Mouse (Mus musculus) hindbrain, embryonic 12.5 days (tissue): Measurements from ENCODE around the gene Ube2g1. TPM values are rescaled to one million over a fixed set of nuclear protein-coding genes. Genes with fewer than 3 reads are reported as not detected.
A peak's percentile ranks its signal among the peaks of the same experiment; 100 is the strongest.

ENCODE experiments used
- ATAC-seq: fragments of 200-750 bp; cut with Nextera tagmentation; 2 replicates; pipeline ENCODE4 v1.8.0; 2017; ENCODE audit warnings: moderate TSS enrichment; ENCODE audit not compliant: low FRiP score
- H3K27ac ChIP-seq: fragments of 300-500 bp; sonication (generic); 2 replicates; pipeline ENCODE4 v1.5.1; 2016; ENCODE audit warnings: mild to moderate bottlenecking
- H3K27me3 ChIP-seq: fragments of 300-500 bp; sonication (generic); 2 replicates; pipeline ENCODE4 v1.6.1; 2016; ENCODE audit warnings: mild to moderate bottlenecking
- H3K36me3 ChIP-seq: fragments of 300-500 bp; sonication (generic); 2 replicates; pipeline ENCODE4 v1.6.1; 2016; ENCODE audit warnings: mild to moderate bottlenecking
- H3K4me1 ChIP-seq: fragments of 300-500 bp; sonication (generic); 2 replicates; pipeline ENCODE4 v1.6.1; 2016
- H3K4me2 ChIP-seq: fragments of 300-500 bp; sonication (generic); replicated peaks from 2 replicates; pipeline ENCODE4 v1.6.1; 2016; ENCODE audit warnings: mild to moderate bottlenecking
- H3K4me3 ChIP-seq: fragments of 300-500 bp; sonication (generic); 2 replicates; pipeline ENCODE4 v1.5.1; 2016; ENCODE audit warnings: mild to moderate bottlenecking
- H3K9ac ChIP-seq: fragments of 300-500 bp; sonication (generic); 2 replicates; pipeline ENCODE4 v1.6.1; 2016; ENCODE audit warnings: mild to moderate bottlenecking, moderate library complexity
- H3K9me3 ChIP-seq: fragments of 300-500 bp; sonication (generic); replicated peaks from 2 replicates; pipeline ENCODE4 v1.6.1; 2016; ENCODE audit warnings: mild to moderate bottlenecking
- WGBS: fragments of 180-500 bp; shearing (Covaris S2); methylation state at CpG from one replicate; pipeline ENCODE4 v1.1.7; 2016; 5-methylcytosine and 5-hydroxymethylcytosine counted together
- polyA plus RNA-seq: library from polyadenylated mRNA; unstranded; fragments of >200 nt; fragmentation: Nextera tagmentation; extraction: Ambion mirVana; gene quantifications from 2 replicates; pipeline ENCODE4 v1.2.1, GENCODE M21; 2016

Ube2g1 gene
- polyA plus RNA-seq, 1 experiment from 2014 or later, result 115 TPM

GRCm38 (mm10) chr11:72576466-72577351 is 30.4 kb upstream of the Ube2g1 start:
- ATAC-seq, result peak; percentile 76
- H3K9ac ChIP-seq, result peak overlapping the region; percentile 49
- H3K27me3 ChIP-seq, result no peaks in the 10 kb centered on the region
- no peaks in the 10 kb centered on the region for H3K9me3 ChIP-seq
- no peaks in the 10 kb centered on the region for H3K36me3 ChIP-seq
- WGBS, result 2% methylated on average over 24 of the region's 24 CpGs
- peak overlapping the region; percentile 62 for H3K4me2 ChIP-seq
- H3K27ac ChIP-seq, result peak overlapping the region; percentile 79
- peaks cover 7% of the 10 kb centered on the region; the same call in 1 of the 2 replicates for H3K4me1 ChIP-seq
- peak overlapping the region; percentile 24 for H3K4me3 ChIP-seq

- Histone ChIP-seq H3K4me2 (no peak overlapping the region), H3K27me3 (no peaks in the 10 kb centered on the region), H3K27ac (no peak overlapping the region), H3K9me3 (no peaks in the 10 kb centered on the region), H3K4me1 (peaks cover 7% of the 10 kb centered on the region; the same call in 1 of the 2 replicates), H3K4me3 (no peak overlapping the region), H3K9ac (no peak overlapping the region), H3K36me3 (no peaks in the 10 kb centered on the region)
- ATAC-seq, result no peak
- WGBS, result 78% methylated on average over 4 of the region's 4 CpGs
Measured at GRCm38 (mm10) chr11:72578471-72578870, 28.6 kb upstream of the Ube2g1 start.

GRCm38 (mm10) chr11:72581609-72582447 is 25.3 kb upstream of the Ube2g1 start:
- H3K27me3 ChIP-seq, result no peaks in the 10 kb centered on the region
- no peaks in the 10 kb centered on the region for H3K9me3 ChIP-seq
- H3K4me1 ChIP-seq, result peaks cover 3% of the 10 kb centered on the region; the same call in 1 of the 2 replicates
- WGBS, result 66% methylated on average over 8 of the region's 8 CpGs
- no peaks in the 10 kb centered on the region for H3K36me3 ChIP-seq
- no peak for ATAC-seq
- H3K4me2 ChIP-seq, result no peak overlapping the region
- H3K4me3 ChIP-seq, result no peak overlapping the region
- no peak overlapping the region for H3K27ac ChIP-seq
- no peak overlapping the region for H3K9ac ChIP-seq

- Histone ChIP-seq H3K9me3 (no peaks in the 10 kb centered on the region), H3K4me3 (no peak overlapping the region), H3K27ac (no peak overlapping the region), H3K4me1 (no peaks in the 10 kb centered on the region), H3K27me3 (no peaks in the 10 kb centered on the region), H3K4me2 (no peak overlapping the region), H3K36me3 (no peaks in the 10 kb centered on the region), H3K9ac (no peak overlapping the region)
- ATAC-seq, result no peak
- WGBS, result 66% methylated on average over 3 of the region's 3 CpGs
Measured at GRCm38 (mm10) chr11:72582448-72582705, 24.7 kb upstream of the Ube2g1 start.

GRCm38 (mm10) chr11:72583092-72583491 is 24.0 kb upstream of the Ube2g1 start:
- Histone ChIP-seq H3K4me3 (no peak overlapping the region), H3K27me3 (no peaks in the 10 kb centered on the region), H3K9ac (no peak overlapping the region), H3K27ac (no peak overlapping the region), H3K4me1 (no peaks in the 10 kb centered on the region), H3K36me3 (no peaks in the 10 kb centered on the region), H3K9me3 (no peaks in the 10 kb centered on the region), H3K4me2 (no peak overlapping the region)
- 82% methylated on average over 2 of the region's 2 CpGs for WGBS
- ATAC-seq, result no peak

- H3K27me3 ChIP-seq, result no peaks in the 10 kb centered on the region
- H3K36me3 ChIP-seq, result no peaks in the 10 kb centered on the region
- WGBS, result 96% methylated on average over 3 of the region's 3 CpGs
- no peak overlapping the region for H3K9ac ChIP-seq
- no peak for ATAC-seq
- no peak overlapping the region for H3K4me3 ChIP-seq
- H3K27ac ChIP-seq, result no peak overlapping the region
- no peak overlapping the region for H3K4me2 ChIP-seq
- no peaks in the 10 kb centered on the region for H3K9me3 ChIP-seq
- H3K4me1 ChIP-seq, result no peaks in the 10 kb centered on the region
Measured at GRCm38 (mm10) chr11:72586570-72586969, 20.5 kb upstream of the Ube2g1 start.

GRCm38 (mm10) chr11:72587537-72588233 is 19.4 kb upstream of the Ube2g1 start:
- Histone ChIP-seq H3K4me3 (no peak overlapping the region), H3K27me3 (no peaks in the 10 kb centered on the region), H3K9me3 (no peaks in the 10 kb centered on the region), H3K4me1 (no peaks in the 10 kb centered on the region), H3K27ac (no peak overlapping the region), H3K9ac (no peak overlapping the region), H3K4me2 (no peak overlapping the region), H3K36me3 (no peaks in the 10 kb centered on the region)
- WGBS, result 65% methylated on average over 7 of the region's 7 CpGs
- no peak for ATAC-seq

- Histone ChIP-seq H3K9me3 (no peaks in the 10 kb centered on the region), H3K4me3 (no peak overlapping the region), H3K4me2 (no peak overlapping the region), H3K9ac (no peak overlapping the region), H3K4me1 (no peaks in the 10 kb centered on the region), H3K27ac (no peak overlapping the region), H3K27me3 (no peaks in the 10 kb centered on the region), H3K36me3 (no peaks in the 10 kb centered on the region)
- no peak for ATAC-seq
- 78% methylated on average over 2 of the region's 2 CpGs for WGBS
Measured at GRCm38 (mm10) chr11:72595010-72595737, 11.9 kb upstream of the Ube2g1 start.

- ATAC-seq, result no peak
- no peaks in the 10 kb centered on the region for H3K36me3 ChIP-seq
- no peak overlapping the region for H3K4me3 ChIP-seq
- H3K9ac ChIP-seq, result no peak overlapping the region
- no peaks in the 10 kb centered on the region for H3K4me1 ChIP-seq
- H3K9me3 ChIP-seq, result no peaks in the 10 kb centered on the region
- no peak overlapping the region for H3K27ac ChIP-seq
- H3K4me2 ChIP-seq, result no peak overlapping the region
- 86% methylated on average over 4 of the region's 4 CpGs for WGBS
- no peaks in the 10 kb centered on the region for H3K27me3 ChIP-seq
Measured at GRCm38 (mm10) chr11:72597780-72598179, 9.3 kb upstream of the Ube2g1 start.

- H3K36me3 ChIP-seq, result no peaks in the 10 kb centered on the region
- H3K4me3 ChIP-seq, result peak overlapping the region; percentile 91
- peaks cover 11% of the 10 kb centered on the region for H3K4me1 ChIP-seq
- WGBS, result 0% methylated on average over 67 of the region's 79 CpGs
- peak; percentile 76 for ATAC-seq
- H3K27ac ChIP-seq, result peak overlapping the region; percentile 98
- no peaks in the 10 kb centered on the region for H3K9me3 ChIP-seq
- H3K27me3 ChIP-seq, result no peaks in the 10 kb centered on the region
- H3K4me2 ChIP-seq, result peak overlapping the region; percentile 49
- H3K9ac ChIP-seq, result peak overlapping the region; percentile 97
Measured at GRCm38 (mm10) chr11:72607469-72608070, 487 bp downstream of the Ube2g1 start.

GRCm38 (mm10) chr11:72608071-72608679 is 1.1 kb downstream of the Ube2g1 start:
- H3K36me3 ChIP-seq, result no peaks in the 10 kb centered on the region
- H3K27me3 ChIP-seq, result no peaks in the 10 kb centered on the region
- peak; percentile 90 for ATAC-seq
- H3K4me1 ChIP-seq, result peaks cover 11% of the 10 kb centered on the region
- H3K9ac ChIP-seq, result peak overlapping the region; percentile 97
- no peaks in the 10 kb centered on the region for H3K9me3 ChIP-seq
- peak overlapping the region; percentile 91 for H3K4me3 ChIP-seq
- H3K4me2 ChIP-seq, result peak overlapping the region; percentile 49
- peak overlapping the region; percentile 98 for H3K27ac ChIP-seq
- under 1% methylated on average over 42 of the region's 55 CpGs for WGBS
